Mouse (Mus musculus): ENCODE results near the gene Thoc7.

Thoc7 gene

DNA sequence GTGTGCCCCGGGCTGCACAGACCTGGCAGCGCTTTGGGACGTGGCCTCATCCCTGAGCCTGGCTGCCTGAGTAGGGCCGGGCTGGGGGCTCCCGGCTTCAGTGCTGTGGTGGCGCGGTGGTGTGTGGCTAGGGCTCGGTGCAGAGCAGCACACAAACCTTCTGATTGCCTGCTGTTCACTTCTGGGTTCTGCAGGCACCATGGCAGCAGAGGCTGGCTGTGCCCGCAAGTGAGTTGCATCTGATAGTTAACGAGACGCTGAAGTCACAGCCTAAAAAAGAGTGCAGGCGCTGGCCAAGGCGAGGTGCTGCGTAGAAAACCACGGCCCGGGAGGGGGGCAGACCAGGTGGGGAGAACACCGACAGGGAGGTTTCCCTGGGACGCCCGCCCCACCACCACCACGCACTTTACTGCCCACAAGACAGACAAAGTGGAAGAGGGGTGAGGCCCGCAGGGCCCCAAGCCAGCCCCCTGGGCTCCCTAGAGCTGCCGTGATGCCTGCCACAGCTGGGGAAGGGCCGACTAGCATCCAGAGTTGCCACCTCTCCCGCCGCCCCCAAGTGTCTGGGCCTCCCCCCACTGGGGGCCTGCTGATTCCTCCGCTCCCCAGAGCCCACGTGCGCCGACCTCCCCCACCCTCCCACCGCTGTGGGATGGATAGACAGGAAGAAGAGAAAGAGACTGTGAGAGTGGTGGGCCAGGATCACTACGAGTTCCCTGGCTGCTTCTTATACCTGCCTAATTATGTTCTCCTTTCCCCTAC is 28.2 kb downstream of the Thoc7 start:
- DNase-seq (ENCODE audit: low spot score), result no peak

DNA sequence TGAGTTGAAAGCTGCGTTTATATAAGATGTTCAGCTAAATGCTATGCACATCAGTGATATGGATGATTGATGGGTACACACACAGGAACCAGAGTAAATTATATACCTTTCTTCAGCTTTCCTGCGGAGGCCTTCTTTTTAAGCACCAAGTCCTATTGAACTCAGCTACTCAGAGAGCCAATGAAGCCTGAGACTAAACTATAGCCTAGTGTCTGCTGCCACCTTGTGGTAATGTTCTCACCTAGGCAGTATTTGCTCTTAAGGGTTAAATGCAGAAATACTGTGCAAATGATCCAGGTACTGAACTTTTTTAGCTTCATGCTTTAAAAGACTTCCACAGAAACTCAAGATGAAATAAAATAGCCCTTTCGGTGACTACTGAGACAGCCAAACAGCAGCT is 44.0 kb downstream of the Thoc7 start:
- DNase-seq (ENCODE audit: low spot score), result peak; percentile 33

DNA sequence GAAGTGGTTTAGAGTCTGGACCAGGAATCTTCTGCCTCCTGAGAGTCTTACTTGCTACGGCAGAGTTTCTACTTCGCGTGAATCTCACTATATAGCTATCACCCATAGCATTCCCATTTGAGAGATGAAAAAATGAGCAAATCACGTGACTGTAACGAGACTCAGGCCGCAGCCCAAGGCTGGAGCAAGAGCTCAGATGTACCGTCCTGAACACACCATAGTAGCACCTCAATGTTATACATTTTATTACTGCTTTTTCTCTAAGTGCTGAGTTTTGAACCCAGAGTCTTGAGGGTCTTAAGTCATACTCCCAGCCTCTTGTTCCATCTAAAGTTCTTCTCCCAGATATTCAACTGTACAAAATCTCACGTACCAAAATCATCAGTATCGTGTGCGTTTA is 44.4 kb downstream of the Thoc7 start:
- DNase-seq (ENCODE audit: low spot score), result no peak

DNA sequence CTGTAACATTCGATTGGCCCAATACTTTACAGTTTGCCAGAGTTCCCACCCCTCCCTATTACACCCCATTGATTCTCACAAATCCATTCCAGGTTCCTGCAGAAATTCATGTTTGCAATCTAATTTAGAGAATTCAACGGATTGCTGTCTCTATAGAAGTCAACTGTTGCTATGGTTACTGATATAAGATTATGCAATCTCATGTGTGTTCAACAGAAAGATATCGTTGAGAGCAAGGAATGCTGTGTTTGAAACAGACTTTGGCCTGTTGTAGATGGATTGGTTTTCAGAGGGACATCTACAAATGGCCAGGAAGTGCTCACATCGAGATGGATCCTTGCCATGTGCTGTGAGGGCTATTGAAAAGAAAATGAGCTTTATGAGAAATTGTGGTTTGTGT is 46.4 kb downstream of the Thoc7 start:
- no peak for DNase-seq (ENCODE audit: low spot score)

DNA sequence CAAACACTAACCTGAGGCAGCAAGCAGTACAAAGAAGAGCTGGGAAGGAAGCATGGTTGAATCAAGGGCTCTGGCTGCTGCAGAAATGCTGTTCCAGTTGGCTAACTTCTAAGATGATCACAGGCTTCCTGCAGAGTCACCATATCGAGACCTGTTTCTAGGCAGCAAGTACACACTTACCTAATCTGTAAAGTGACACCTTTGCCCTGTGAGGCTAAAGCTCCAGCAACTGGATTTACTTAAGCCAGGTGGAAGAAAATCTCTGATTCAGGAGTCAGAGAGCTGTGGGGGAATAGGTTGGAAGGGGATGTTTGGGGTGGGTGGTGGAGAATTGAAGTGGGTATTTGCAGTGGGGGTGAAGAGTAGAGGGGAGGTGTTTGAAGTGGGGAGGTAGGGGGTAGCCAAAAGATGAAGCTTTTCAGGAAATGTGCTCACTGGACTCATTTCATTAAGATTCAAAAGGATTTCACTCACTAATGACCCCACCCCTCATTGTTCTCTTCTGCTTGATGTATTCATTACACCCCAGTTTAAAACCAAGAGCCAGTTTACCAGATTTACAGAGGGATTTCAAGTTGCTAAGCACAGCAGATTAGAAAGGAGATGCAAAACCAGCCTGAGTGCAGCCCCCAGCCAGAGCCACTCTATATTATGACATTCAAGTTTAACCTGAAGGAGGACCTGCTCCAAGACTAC is 47.1 kb downstream of the Thoc7 start, which contains the start of gene Gm281:
Gene Gm281, minus strand, starts transcription at position 92 of the 696 bp plus-strand sequence.
- DNase-seq (ENCODE audit: low spot score), result no peak

DNA sequence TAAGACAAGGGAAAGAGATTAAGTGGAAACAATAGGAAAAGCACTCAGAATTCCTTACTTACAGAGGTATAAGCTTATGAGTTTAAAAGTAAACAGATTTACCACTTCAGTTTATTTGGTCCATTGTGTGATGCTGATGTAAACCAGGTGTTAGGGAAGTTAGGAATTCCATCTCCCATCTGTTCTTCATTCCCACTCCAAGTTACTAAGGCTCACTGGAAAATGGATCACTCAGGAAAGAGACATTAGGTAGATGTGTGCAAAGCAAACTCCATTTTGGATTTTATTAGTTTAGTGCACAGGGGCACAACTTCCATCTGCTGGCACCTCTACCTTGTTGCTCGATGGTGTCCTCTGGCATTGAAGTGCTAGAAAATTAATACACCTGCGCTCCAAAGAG is 51.5 kb downstream of the Thoc7 start:
- DNase-seq (ENCODE audit: low spot score), result no peak

DNA sequence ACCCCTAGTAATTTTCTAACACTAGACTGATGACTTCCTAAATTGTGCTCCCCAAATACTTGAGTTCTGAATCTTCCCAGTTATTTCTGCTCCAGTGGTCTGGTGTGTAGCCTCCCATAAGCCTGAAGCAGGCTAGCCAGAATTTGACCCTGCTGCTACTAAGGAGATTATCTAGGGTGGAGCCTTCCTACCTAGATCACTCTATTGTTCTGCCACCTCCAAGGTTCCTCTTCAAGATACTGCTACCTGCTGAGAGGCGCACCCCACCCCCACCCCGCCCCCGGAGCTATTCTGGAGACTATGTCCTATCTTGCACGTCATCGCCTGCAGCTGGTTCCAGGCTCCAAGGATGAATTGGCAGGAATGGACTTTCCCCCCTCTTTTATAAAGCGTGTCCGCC is 54.5 kb downstream of the Thoc7 start:
- no peak for DNase-seq (ENCODE audit: low spot score)

DNA sequence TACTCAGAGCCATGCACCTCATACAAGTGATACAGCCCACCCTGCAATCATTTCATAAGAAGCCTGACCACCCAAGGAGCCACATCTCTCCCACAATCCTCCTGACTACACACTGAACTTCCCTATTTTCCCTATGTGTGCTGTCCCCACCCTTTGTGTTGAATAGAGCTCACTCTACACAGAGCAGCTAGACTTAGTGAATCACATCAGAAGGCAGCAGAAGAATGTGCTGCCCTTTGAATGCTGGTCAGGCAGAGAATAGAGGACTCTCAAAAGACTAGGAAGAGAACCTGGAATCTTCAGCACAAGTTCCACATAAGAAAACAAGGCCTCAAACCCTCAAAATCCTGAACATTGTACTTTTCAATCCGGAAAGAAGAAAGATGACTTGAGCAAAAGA is 55.2 kb downstream of the Thoc7 start:
- no peak for DNase-seq (ENCODE audit: low spot score)

DNA sequence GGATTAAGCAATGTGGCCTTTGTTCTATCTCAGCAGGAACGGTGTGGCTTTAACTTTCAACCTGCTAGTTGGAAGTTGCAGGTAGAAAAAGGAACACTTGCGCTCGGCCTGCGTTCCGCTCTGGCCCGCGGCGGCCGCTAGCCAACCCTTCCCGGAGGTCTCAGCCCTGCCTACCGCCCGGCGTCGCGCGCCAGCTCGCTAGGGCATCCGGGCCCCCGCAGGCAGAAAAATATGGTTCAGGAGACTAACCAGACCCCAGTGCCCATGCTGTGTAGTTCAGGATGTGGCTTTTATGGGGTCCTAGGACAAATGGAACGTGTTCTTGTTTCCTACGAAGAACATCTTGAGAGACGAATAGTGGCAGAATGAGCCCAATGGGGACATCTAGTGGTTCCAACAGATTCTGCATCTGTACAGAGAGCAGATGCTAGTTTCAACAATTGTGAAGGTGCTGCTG is 60.0 kb downstream of the Thoc7 start:
- peak; percentile 19 for DNase-seq (ENCODE audit: low spot score)
